Mouse (Mus musculus) heart, embryonic 16.5 days (tissue): ENCODE data around the gene Slc30a9. TPM values are rescaled to one million over a fixed set of nuclear protein-coding genes. Genes with fewer than 3 reads are reported as not detected.
A peak's percentile ranks its signal among the peaks of the same experiment; 100 is the strongest.

Source experiments
- ATAC-seq: fragments of 200-750 bp; cut with Nextera tagmentation; replicated peaks from 2 replicates; pipeline ENCODE4 v1.8.0; 2017; ENCODE audit warnings: moderate number of reproducible peaks; ENCODE audit not compliant: insufficient read depth, low FRiP score; ENCODE audit errors: extremely low read depth
- H3K27ac ChIP-seq: fragments of 300-500 bp; sonication (generic); 2 replicates; pipeline ENCODE4 v1.5.1; 2014; ENCODE audit warnings: mild to moderate bottlenecking, low read length, control low read depth, moderate library complexity
- H3K27me3 ChIP-seq: fragments of 300-500 bp; sonication (generic); 2 replicates; pipeline ENCODE4 v1.6.1; 2014; ENCODE audit warnings: low read length, mixed read lengths; ENCODE audit not compliant: control insufficient read depth, insufficient read depth
- H3K36me3 ChIP-seq: fragments of 300-500 bp; sonication (generic); 2 replicates; pipeline ENCODE4 v1.6.1; 2014; ENCODE audit not compliant: control insufficient read depth, insufficient read depth
- H3K4me1 ChIP-seq: fragments of 300-500 bp; sonication (generic); 2 replicates; pipeline ENCODE4 v1.6.1; 2014; ENCODE audit warnings: low read length, mixed read lengths; ENCODE audit not compliant: control insufficient read depth, insufficient read depth
- H3K4me2 ChIP-seq: fragments of 300-500 bp; sonication (generic); 2 replicates; pipeline ENCODE4 v1.6.1; 2014; ENCODE audit warnings: low read depth, mild to moderate bottlenecking, control low read depth, low read length
- H3K4me3 ChIP-seq: fragments of 300-500 bp; sonication (generic); 2 replicates; pipeline ENCODE4 v1.5.1; 2014; ENCODE audit warnings: mild to moderate bottlenecking, control low read depth, low read length
- H3K9ac ChIP-seq: fragments of 300-500 bp; sonication (generic); 2 replicates; pipeline ENCODE4 v1.6.1; 2014; ENCODE audit warnings: low read length, control low read depth
- H3K9me3 ChIP-seq: fragments of 300-500 bp; sonication (generic); replicated peaks from 2 replicates; pipeline ENCODE4 v1.6.1; 2016; ENCODE audit warnings: low read length; ENCODE audit not compliant: control insufficient read depth
- WGBS: fragments of 180-500 bp; shearing (Covaris S2); extraction: QIAGEN DNeasy Blood & Tissue Kit; methylation state at CpG from one replicate; pipeline ENCODE4 v1.1.7; 2014; 5-methylcytosine and 5-hydroxymethylcytosine counted together
- polyA plus RNA-seq: library from polyadenylated mRNA; unstranded; fragments of >200 nt; fragmentation: Nextera tagmentation; extraction: Ambion mirVana; gene quantifications from 2 replicates; pipeline ENCODE4 v1.2.1, GENCODE M21; 2015

The Slc30a9 gene
- polyA plus RNA-seq = 113 and 120 TPM in 2 replicates

DNA sequence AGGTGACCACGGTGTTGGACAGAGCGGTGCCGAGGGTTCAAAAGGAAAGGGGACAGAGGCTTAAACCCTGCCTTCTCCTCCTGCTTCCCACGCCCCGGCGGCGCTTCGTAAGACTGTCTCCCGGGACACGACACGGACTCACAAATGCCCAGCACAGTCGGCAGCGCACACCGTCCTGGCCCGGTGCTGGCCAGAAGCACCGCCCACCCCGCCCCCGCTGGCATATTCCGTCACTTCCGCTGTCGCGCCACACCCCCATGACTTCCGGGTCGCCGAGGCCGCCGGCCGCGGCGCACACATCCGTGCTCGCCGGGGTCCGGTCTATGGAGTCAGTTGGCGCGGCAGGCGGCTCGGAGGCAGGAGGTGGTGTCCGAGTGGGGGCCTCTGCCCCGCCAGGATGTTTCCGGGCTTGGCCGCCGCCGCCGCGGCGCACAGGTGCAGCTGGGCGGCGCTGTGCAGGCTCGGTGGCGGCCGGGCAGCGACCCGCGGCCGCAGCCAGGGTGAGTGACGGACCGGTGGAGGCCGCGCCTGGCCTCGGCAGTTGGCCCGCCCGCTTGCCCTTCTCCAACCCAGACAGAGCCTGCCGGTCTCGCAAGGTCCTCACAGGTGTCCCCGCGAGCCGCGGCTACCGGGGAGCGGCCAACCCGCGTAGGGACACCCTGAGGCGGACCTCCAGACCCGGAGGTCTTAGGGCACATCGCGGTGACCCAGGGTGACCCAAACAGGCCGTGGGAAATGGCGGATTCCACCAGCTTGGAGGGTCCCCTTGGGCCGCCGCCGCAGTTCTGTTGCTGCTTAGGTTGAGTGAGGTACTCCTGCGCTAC is at the start of gene Slc30a9:
Gene Slc30a9 (plus strand): TSS at position 258 of the 824 bp plus-strand sequence.
- Histone ChIP-seq H3K4me1 (peaks cover 10% of the 10 kb centered on the region), H3K9me3 (no peaks in the 10 kb centered on the region), H3K36me3 (no peaks in the 10 kb centered on the region), H3K4me2 (peak within 1 kb of the TSS; percentile 83), H3K27ac (peak within 1 kb of the TSS; percentile 85), H3K27me3 (no peaks in the 10 kb centered on the region), H3K9ac (peak within 1 kb of the TSS; percentile 94), H3K4me3 (peak within 1 kb of the TSS; percentile 98)
- peak; percentile 98 for ATAC-seq
- WGBS = under 1% methylated on average over 78 of the region's 83 CpGs

- H3K9me3 ChIP-seq = no peaks in the 10 kb centered on the region
- no peak overlapping the region for H3K9ac ChIP-seq
- no peak for ATAC-seq
- no peak overlapping the region for H3K27ac ChIP-seq
- 81% methylated on average over 9 of the region's 9 CpGs for WGBS
- 0 out of 2 replicates have a peak, but pooled peaks cover 2% of the 10 kb centered on the region for H3K36me3 ChIP-seq
- no peak overlapping the region for H3K4me2 ChIP-seq
- H3K4me1 ChIP-seq = peaks cover 13% of the 10 kb centered on the region
- H3K4me3 ChIP-seq = no peak overlapping the region
- H3K27me3 ChIP-seq = no peaks in the 10 kb centered on the region; the same call in 1 of the 2 replicates
Observed at GRCm38 (mm10) chr5:67258473-67258872, 48.3 kb upstream of the Slc30a9 start.

DNA sequence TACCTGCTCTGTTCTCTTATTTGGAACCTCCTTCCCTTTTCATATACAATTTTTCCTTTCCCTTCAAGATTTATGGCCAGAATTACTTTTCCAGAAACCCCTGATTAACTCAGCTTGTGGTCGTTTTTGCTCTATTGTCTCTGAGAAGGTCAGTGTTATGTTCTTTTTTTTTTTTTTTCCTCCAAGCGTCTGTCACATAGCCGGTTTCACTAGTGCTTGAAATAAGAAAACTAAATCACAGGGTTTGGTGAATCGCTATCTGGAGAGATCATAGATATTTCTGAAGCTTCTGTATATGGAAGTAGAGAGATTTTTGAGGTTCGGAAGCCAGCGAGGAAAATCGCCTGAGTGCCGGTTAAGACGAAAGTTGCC is 46.6 kb upstream of the Slc30a9 start:
- no peak for ATAC-seq
- Histone ChIP-seq H3K27me3 (no peaks in the 10 kb centered on the region; the same call in 1 of the 2 replicates), H3K27ac (peak overlapping the region; percentile 88; the same call in 1 of the 2 replicates), H3K9me3 (no peaks in the 10 kb centered on the region), H3K4me2 (peak overlapping the region; percentile 70), H3K4me1 (peaks cover 13% of the 10 kb centered on the region), H3K36me3 (peaks cover 12% of the 10 kb centered on the region), H3K4me3 (peak overlapping the region; percentile 74), H3K9ac (peak overlapping the region; percentile 74)
- under 1% methylated on average over 9 of the region's 9 CpGs for WGBS

- peak within 1 kb of the TSS; percentile 94 for H3K9ac ChIP-seq
- H3K4me2 ChIP-seq = peak within 1 kb of the TSS; percentile 90
- peak within 1 kb of the TSS; percentile 74 for H3K4me3 ChIP-seq
- under 1% methylated on average over 67 of the region's 67 CpGs for WGBS
- H3K27me3 ChIP-seq = no peaks in the 10 kb centered on the region
- peak within 1 kb of the TSS; percentile 88 for H3K27ac ChIP-seq
- H3K4me1 ChIP-seq = peaks cover 13% of the 10 kb centered on the region
- H3K9me3 ChIP-seq = no peaks in the 10 kb centered on the region
- peaks cover 18% of the 10 kb centered on the region for H3K36me3 ChIP-seq
- peak; percentile 92 for ATAC-seq
Observed at GRCm38 (mm10) chr5:67260531-67261371, 46.0 kb upstream of the Slc30a9 start, which contains the start of gene Tmem33. Tmem33 (plus strand) TSS chr5:67260565.

DNA sequence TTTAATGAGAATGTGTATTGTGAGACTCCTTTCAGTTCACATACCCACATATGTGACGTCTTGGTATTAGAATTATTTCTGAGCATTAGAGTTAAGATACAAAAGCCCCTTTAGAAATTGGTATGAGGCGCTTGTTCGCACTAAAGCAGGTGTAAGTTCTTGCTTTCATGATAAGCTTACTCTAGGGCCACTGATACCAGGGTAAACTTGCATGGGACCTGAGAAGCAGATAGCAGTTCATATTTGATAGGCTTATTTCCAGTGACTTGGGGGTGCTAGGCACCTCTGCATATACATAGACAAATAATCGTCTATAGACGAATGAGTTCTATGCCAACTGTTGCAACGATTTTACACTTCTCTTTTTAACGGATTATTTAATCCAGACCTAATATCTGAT is 43.8 kb upstream of the Slc30a9 start:
- ATAC-seq = no peak
- WGBS = 87% methylated on average over 7 of the region's 7 CpGs
- Histone ChIP-seq H3K27ac (no peak overlapping the region), H3K4me3 (no peak overlapping the region), H3K9ac (no peak overlapping the region), H3K27me3 (no peaks in the 10 kb centered on the region), H3K4me1 (peaks cover 13% of the 10 kb centered on the region), H3K4me2 (no peak overlapping the region), H3K36me3 (peaks cover 34% of the 10 kb centered on the region), H3K9me3 (no peaks in the 10 kb centered on the region)

DNA sequence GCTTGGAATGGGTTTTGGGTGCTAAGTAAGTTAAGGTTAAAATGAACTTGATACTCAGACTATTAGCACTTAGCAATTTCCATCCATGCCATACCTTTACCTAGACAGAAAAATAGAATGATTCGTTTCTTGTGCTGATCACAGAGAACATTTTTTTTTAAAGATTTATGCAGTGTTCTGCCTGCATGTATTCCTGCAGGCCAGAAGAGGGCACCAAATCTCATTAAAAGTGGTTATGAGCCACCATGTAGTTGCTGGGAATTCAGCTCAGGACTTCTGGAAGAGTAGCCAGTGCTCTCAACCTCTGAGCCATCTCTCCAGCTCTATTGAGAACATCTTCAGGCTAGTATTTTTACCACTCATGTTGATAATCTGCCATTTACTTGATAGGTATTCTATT is 40.6 kb upstream of the Slc30a9 start:
- H3K27ac ChIP-seq = no peak overlapping the region
- H3K4me1 ChIP-seq = peaks cover 8% of the 10 kb centered on the region
- H3K4me2 ChIP-seq = no peak overlapping the region
- WGBS = 80% methylated on average over 1 of the region's 1 CpGs
- no peak for ATAC-seq
- H3K9ac ChIP-seq = no peak overlapping the region
- H3K27me3 ChIP-seq = no peaks in the 10 kb centered on the region
- peaks cover 42% of the 10 kb centered on the region for H3K36me3 ChIP-seq
- no peak overlapping the region for H3K4me3 ChIP-seq
- no peaks in the 10 kb centered on the region for H3K9me3 ChIP-seq

DNA sequence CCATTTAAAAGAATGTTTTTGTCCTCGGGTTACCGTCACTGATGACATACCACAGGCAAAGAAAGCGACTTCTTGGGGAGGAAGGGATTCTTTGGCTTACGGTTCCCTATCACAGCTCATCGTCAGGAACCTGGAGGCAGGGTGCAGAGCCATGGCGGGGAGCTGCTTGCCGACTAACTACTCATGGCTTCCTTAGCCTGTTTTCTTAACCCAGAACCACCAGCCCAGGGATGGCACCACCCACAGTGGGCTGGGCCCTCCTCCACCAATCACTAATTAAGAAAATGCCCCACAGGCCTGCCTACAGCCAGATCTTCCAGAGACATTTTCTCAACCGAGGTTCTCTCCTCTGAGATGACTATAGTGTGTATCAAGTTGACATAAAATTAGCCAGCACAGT is 37.4 kb upstream of the Slc30a9 start:
- Histone ChIP-seq H3K9me3 (no peaks in the 10 kb centered on the region), H3K9ac (no peak overlapping the region), H3K4me1 (no peaks in the 10 kb centered on the region), H3K4me3 (no peak overlapping the region), H3K36me3 (peaks cover 36% of the 10 kb centered on the region), H3K27me3 (no peaks in the 10 kb centered on the region), H3K27ac (no peak overlapping the region), H3K4me2 (no peak overlapping the region)
- ATAC-seq = no peak
- WGBS = 86% methylated on average over 8 of the region's 8 CpGs

DNA sequence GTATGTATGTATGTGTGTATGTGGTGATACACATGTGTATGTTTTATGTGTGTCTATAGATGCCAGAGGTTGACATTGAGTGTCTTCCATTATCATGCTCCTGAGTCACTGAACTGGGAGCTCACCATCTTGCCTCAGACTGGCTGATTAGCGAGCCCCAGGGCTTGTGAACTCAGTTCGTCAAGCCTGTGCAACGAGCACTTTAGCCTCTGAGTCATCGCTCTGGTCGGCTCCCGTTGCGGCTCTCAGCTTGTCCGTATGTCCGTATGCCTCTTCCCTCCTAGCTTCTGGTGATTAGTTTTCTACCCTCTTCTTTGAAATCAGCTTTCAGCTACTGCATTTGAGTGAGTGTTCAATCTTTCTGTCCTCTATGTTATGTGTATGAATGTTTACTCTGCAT is 27.3 kb upstream of the Slc30a9 start:
- Histone ChIP-seq H3K4me2 (no peak overlapping the region), H3K9me3 (no peaks in the 10 kb centered on the region), H3K9ac (no peak overlapping the region), H3K4me1 (no peaks in the 10 kb centered on the region), H3K36me3 (peaks cover 14% of the 10 kb centered on the region), H3K27ac (no peak overlapping the region), H3K27me3 (no peaks in the 10 kb centered on the region), H3K4me3 (no peak overlapping the region)
- no peak for ATAC-seq
- WGBS = 89% methylated on average over 9 of the region's 9 CpGs

DNA sequence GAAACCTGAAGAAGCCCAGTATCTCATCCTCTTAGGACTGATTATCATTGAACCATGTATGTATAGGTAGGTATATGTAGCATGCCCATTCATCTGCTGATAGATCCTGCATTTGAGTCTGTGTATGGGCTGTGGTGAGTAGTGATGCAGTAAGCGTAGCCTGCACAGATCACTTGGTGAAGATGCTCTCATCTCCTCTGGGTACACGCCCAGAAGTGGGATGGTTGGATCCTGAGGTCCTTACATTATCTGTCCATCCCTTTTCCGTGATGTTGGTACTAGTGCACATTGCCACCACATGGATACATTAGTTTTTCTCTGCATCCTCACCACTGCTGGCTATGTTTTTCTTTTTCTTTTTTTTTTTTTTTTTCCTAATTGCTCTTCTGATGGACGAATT is 26.9 kb upstream of the Slc30a9 start:
- Histone ChIP-seq H3K9me3 (no peaks in the 10 kb centered on the region), H3K27me3 (no peaks in the 10 kb centered on the region), H3K4me2 (no peak overlapping the region), H3K9ac (no peak overlapping the region), H3K4me3 (no peak overlapping the region), H3K27ac (no peak overlapping the region), H3K4me1 (no peaks in the 10 kb centered on the region), H3K36me3 (peaks cover 18% of the 10 kb centered on the region)
- 91% methylated on average over 4 of the region's 4 CpGs for WGBS
- no peak for ATAC-seq
